Mouse (Mus musculus): ENCODE measurements around the gene Mbnl2. TPM values are rescaled to one million over a fixed set of nuclear protein-coding genes. Genes with fewer than 3 reads are reported as not detected.
A peak's percentile ranks its signal among the peaks of the same experiment; 100 is the strongest.

Mbnl2 gene
- polyA plus RNA-seq, 1 experiment from 2014 or later, result 39.8 TPM

- Histone ChIP-seq H3K4me1 (peaks cover 29% of the 10 kb centered on the region), H3K4me3 (no peak overlapping the region), H3K27ac (replicated peaks) (no peak overlapping the region), H3K9me3 (no peaks in the 10 kb centered on the region), H3K27me3 (no peaks in the 10 kb centered on the region), H3K4me2 (replicated peaks) (no peak overlapping the region), H3K36me3 (peaks cover 3% of the 10 kb centered on the region; the same call in 1 of the 2 replicates), H3K9ac (replicated peaks) (no peak overlapping the region)
- no peak for ATAC-seq (ENCODE audit: low FRiP score, low read depth)
- WGBS, result 76% methylated on average over 5 of the region's 5 CpGs
Measured at GRCm38 (mm10) chr14:120292133-120292532, 16.7 kb downstream of the Mbnl2 start.

GRCm38 (mm10) chr14:120292617-120293195, 17.2 kb downstream of the Mbnl2 start:
- 0 out of 2 replicates have a peak, but pooled peaks have one; percentile 41 for ATAC-seq (ENCODE audit: low FRiP score, low read depth)
- Histone ChIP-seq H3K4me1 (peaks cover 27% of the 10 kb centered on the region), H3K9ac (replicated peaks) (no peak overlapping the region), H3K27ac (replicated peaks) (no peak overlapping the region), H3K4me3 (no peak overlapping the region), H3K9me3 (no peaks in the 10 kb centered on the region), H3K27me3 (no peaks in the 10 kb centered on the region), H3K4me2 (replicated peaks) (no peak overlapping the region), H3K36me3 (peaks cover 3% of the 10 kb centered on the region; the same call in 1 of the 2 replicates)
- WGBS, result 70% methylated on average over 6 of the region's 6 CpGs

GRCm38 (mm10) chr14:120294480-120294879, 19.0 kb downstream of the Mbnl2 start:
- Histone ChIP-seq H3K4me3 (no peak overlapping the region), H3K9me3 (no peaks in the 10 kb centered on the region), H3K27me3 (no peaks in the 10 kb centered on the region), H3K4me2 (replicated peaks) (no peak overlapping the region), H3K4me1 (peaks cover 25% of the 10 kb centered on the region), H3K27ac (replicated peaks) (no peak overlapping the region), H3K9ac (replicated peaks) (no peak overlapping the region), H3K36me3 (no peaks in the 10 kb centered on the region)
- WGBS, result 91% methylated on average over 6 of the region's 6 CpGs
- ATAC-seq (ENCODE audit: low FRiP score, low read depth), result no peak

GRCm38 (mm10) chr14:120295355-120296220, 20.1 kb downstream of the Mbnl2 start:
- ATAC-seq (ENCODE audit: low FRiP score, low read depth), result no peak
- no peak overlapping the region for H3K27ac ChIP-seq (replicated peaks)
- no peaks in the 10 kb centered on the region for H3K27me3 ChIP-seq

GRCm38 (mm10) chr14:120296231-120297006, 20.9 kb downstream of the Mbnl2 start:
- no peak overlapping the region for H3K27ac ChIP-seq (replicated peaks)
- H3K27me3 ChIP-seq, result no peaks in the 10 kb centered on the region
- H3K9me3 ChIP-seq, result no peaks in the 10 kb centered on the region
- no peaks in the 10 kb centered on the region for H3K36me3 ChIP-seq
- no peak for ATAC-seq (ENCODE audit: low FRiP score, low read depth)
- WGBS, result 79% methylated on average over 17 of the region's 17 CpGs
- no peak overlapping the region for H3K4me2 ChIP-seq (replicated peaks)
- no peak overlapping the region for H3K9ac ChIP-seq (replicated peaks)
- no peak overlapping the region for H3K4me3 ChIP-seq
- peaks cover 25% of the 10 kb centered on the region for H3K4me1 ChIP-seq

More at GRCm38 (mm10) chr14:120295355-120296220, 20.1 kb downstream of the Mbnl2 start:
- H3K4me1 ChIP-seq, result peaks cover 25% of the 10 kb centered on the region
- no peak overlapping the region for H3K4me2 ChIP-seq (replicated peaks)
- WGBS, result 85% methylated on average over 13 of the region's 13 CpGs
- H3K4me3 ChIP-seq, result no peak overlapping the region
- no peaks in the 10 kb centered on the region for H3K9me3 ChIP-seq
- H3K9ac ChIP-seq (replicated peaks), result no peak overlapping the region
- H3K36me3 ChIP-seq, result no peaks in the 10 kb centered on the region

- peaks cover 22% of the 10 kb centered on the region for H3K4me1 ChIP-seq
- 72% methylated on average over 16 of the region's 16 CpGs for WGBS
- H3K27ac ChIP-seq (replicated peaks), result no peak overlapping the region
- H3K4me2 ChIP-seq (replicated peaks), result no peak overlapping the region
- H3K27me3 ChIP-seq, result no peaks in the 10 kb centered on the region
- no peak for ATAC-seq (ENCODE audit: low FRiP score, low read depth)
- no peak overlapping the region for H3K4me3 ChIP-seq
- no peak overlapping the region for H3K9ac ChIP-seq (replicated peaks)
- H3K9me3 ChIP-seq, result no peaks in the 10 kb centered on the region
- no peaks in the 10 kb centered on the region for H3K36me3 ChIP-seq
Measured at GRCm38 (mm10) chr14:120297137-120297749, 21.8 kb downstream of the Mbnl2 start.

- Histone ChIP-seq H3K4me1 (peaks cover 17% of the 10 kb centered on the region), H3K9me3 (no peaks in the 10 kb centered on the region), H3K4me3 (no peak overlapping the region), H3K36me3 (no peaks in the 10 kb centered on the region), H3K9ac (replicated peaks) (no peak overlapping the region), H3K27me3 (no peaks in the 10 kb centered on the region), H3K27ac (replicated peaks) (no peak overlapping the region), H3K4me2 (replicated peaks) (no peak overlapping the region)
- WGBS, result 85% methylated on average over 6 of the region's 6 CpGs
- ATAC-seq (ENCODE audit: low FRiP score, low read depth), result no peak
Measured at GRCm38 (mm10) chr14:120297833-120298232, 22.4 kb downstream of the Mbnl2 start.

GRCm38 (mm10) chr14:120298439-120298838, 23.0 kb downstream of the Mbnl2 start:
- Histone ChIP-seq H3K27me3 (no peaks in the 10 kb centered on the region), H3K4me2 (replicated peaks) (no peak overlapping the region), H3K9ac (replicated peaks) (no peak overlapping the region), H3K9me3 (no peaks in the 10 kb centered on the region), H3K36me3 (no peaks in the 10 kb centered on the region), H3K4me3 (no peak overlapping the region), H3K4me1 (peaks cover 21% of the 10 kb centered on the region), H3K27ac (replicated peaks) (no peak overlapping the region)
- ATAC-seq (ENCODE audit: low FRiP score, low read depth), result no peak
- WGBS, result 82% methylated on average over 5 of the region's 5 CpGs

- 77% methylated on average over 3 of the region's 3 CpGs for WGBS
- Histone ChIP-seq H3K4me3 (no peak overlapping the region), H3K4me1 (peaks cover 21% of the 10 kb centered on the region), H3K36me3 (no peaks in the 10 kb centered on the region), H3K9me3 (no peaks in the 10 kb centered on the region), H3K27me3 (no peaks in the 10 kb centered on the region), H3K27ac (replicated peaks) (no peak overlapping the region), H3K9ac (replicated peaks) (no peak overlapping the region), H3K4me2 (replicated peaks) (no peak overlapping the region)
- ATAC-seq (ENCODE audit: low FRiP score, low read depth), result no peak
Measured at GRCm38 (mm10) chr14:120299716-120300115, 24.2 kb downstream of the Mbnl2 start.

- ATAC-seq (ENCODE audit: low FRiP score, low read depth), result no peak
- H3K4me3 ChIP-seq, result no peak overlapping the region
- H3K36me3 ChIP-seq, result no peaks in the 10 kb centered on the region
- peaks cover 21% of the 10 kb centered on the region for H3K4me1 ChIP-seq
- no peak overlapping the region for H3K27ac ChIP-seq (replicated peaks)
- H3K9me3 ChIP-seq, result no peaks in the 10 kb centered on the region
- no peaks in the 10 kb centered on the region for H3K27me3 ChIP-seq
- 85% methylated on average over 4 of the region's 4 CpGs for WGBS
- no peak overlapping the region for H3K9ac ChIP-seq (replicated peaks)
- H3K4me2 ChIP-seq (replicated peaks), result no peak overlapping the region
Measured at GRCm38 (mm10) chr14:120300191-120300590, 24.7 kb downstream of the Mbnl2 start.

GRCm38 (mm10) chr14:120300814-120301213, 25.3 kb downstream of the Mbnl2 start:
- Histone ChIP-seq H3K9me3 (no peaks in the 10 kb centered on the region), H3K27ac (replicated peaks) (no peak overlapping the region), H3K9ac (replicated peaks) (no peak overlapping the region), H3K4me2 (replicated peaks) (no peak overlapping the region), H3K4me3 (no peak overlapping the region), H3K4me1 (peaks cover 21% of the 10 kb centered on the region), H3K27me3 (no peaks in the 10 kb centered on the region), H3K36me3 (no peaks in the 10 kb centered on the region)
- no peak for ATAC-seq (ENCODE audit: low FRiP score, low read depth)
- WGBS, result 95% methylated on average over 4 of the region's 4 CpGs

Data from midbrain, embryonic 12.5 days (tissue).